Mouse (Mus musculus) adrenal gland, postnatal 4 days (tissue): Measurements from ENCODE around the gene Ppp2r5b. TPM values are rescaled to one million over a fixed set of nuclear protein-coding genes. Genes with fewer than 3 reads are reported as not detected.

Experiments used
- DNase-seq, 2 experiments: peaks; one replicate each; pipeline ENCODE4 v3.0.0; 2021 to 2022; ENCODE audit warnings: low spot score in 2 of 2, mixed read lengths in 2 of 2
- total RNA-seq, 2 experiments: library from RNA; stranded (reverse); gene quantifications; 2 replicates each; pipeline ENCODE4 v1.2.3; 2021

Gene Ppp2r5b
- total RNA-seq, 2 experiments from 2014 or later: 68.4 to 71.2 TPM

DNA sequence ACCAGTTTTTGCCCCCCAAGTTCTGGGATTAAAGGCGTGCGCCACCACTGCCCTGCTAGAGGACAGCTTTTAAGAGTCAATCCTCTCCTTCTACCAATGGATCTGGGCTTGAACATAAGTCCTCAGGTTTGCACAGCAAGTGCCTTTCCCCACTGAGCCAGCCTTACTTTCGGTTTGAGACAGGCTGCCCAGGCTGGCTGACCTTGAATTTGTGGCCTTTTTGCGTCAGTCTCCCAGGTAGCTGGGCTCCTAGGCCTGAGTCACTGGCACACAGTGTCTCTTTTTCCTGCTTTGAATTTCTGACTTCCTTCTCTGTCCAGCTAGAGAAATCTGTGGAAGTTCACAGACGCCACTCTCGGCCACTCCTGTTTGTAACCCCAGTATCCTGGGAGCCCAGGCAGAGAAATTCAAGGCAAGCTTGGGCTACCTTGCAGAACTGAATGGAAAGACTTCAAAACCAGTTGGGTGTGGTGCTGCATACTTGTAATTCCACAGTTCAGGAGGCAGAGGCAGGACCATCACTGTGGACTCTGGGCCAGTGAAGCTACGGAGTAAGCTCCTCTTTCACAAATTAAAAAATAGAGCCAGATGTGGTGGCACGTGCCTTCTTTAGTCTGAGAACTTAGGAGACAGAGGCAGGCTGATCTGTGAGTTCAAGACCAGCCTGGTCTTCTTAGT is 34.3 kb upstream of the Ppp2r5b start:
- DNase-seq: no peak

GRCm38 (mm10) chr19:6268670-6269132 is 33.0 kb upstream of the Ppp2r5b start:
- no peak for DNase-seq

GRCm38 (mm10) chr19:6268170-6268528 is 32.5 kb upstream of the Ppp2r5b start:
- peak; percentile 74 to 81 for DNase-seq

DNA sequence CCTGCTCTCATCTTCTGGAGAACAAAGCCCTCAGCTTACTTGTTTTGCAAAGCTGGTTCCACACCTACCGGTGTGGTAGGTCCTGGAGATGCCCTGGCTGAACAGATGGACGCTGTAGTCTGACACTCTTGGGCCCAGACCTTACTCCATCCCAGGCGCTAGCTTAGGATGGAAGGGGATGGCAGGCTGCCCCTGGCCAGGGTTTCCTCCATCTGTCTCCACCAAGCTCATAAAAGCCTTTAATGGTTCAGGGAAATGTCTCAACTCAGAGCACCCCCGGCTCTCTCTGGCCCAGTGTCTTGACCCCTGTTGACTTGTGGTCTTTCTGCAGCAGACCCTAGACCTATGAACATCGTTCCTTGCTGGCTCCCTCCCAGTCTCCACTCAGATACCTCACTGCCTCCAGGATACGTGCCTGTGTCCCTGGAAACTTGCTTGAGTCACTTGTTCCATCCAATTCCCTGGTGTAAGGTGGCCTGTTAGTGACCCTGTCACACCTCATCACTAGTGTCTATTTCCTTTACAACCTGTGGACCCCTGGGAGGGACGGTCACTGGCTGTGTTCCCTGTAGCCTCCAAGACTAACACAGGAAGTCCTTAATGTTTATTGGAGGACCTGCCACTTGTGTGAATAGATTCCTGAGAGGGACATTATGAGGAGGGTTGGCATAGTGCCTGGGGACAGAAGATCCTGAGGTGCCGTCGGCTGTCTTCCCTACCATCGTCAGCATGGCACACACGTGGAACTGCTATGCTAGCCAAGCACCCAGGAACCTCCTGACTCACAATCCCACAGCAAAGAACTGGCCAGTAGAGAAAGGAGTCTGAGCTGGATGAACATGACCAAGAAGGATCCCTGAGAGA is 31.9 kb upstream of the Ppp2r5b start:
- DNase-seq: no peak

- no peak for DNase-seq
These were observed 30.1 kb upstream of the Ppp2r5b start for GRCm38 (mm10) chr19:6265727-6266182.

DNA sequence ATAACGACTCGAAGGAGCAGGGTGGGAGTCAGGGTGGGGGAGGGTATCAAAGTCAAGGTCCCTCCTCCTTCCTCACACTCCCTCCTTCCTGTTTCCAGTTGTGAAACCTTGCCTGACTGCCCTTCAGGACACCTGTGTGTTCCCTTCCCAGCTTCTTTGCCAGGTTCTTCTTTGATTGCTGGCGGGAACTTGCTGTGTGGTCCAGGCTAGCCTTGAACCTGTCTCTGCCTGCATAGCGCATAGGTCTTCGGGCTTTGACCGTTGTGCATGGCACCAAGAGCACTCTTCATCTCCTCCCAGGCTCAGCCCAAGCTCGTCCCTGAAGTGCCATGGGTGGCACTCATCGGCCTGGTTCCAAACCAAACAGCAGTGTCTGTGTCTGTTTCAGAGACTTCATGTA is 29.3 kb upstream of the Ppp2r5b start:
- no peak for DNase-seq

DNA sequence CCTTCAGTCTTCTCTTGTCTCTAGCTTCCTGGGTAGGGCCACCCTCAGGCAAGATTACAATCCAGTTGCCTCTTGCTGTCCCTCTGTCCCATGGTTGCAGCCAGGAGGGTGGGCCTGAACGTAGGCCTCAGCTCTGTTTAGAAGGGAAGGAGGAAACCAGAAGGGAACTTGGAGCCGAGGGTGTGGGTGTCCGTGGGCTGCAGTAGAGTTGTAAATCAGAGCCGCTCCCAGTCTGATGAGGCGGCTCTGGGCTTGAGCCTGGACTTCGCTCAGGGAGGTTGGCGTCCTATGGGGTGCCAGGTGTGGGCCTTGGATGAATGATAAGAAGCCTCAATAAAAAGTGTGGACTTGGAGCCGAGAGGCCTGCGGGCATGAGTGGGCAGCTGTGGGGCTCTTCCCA is 28.5 kb upstream of the Ppp2r5b start:
- no peak for DNase-seq

DNA sequence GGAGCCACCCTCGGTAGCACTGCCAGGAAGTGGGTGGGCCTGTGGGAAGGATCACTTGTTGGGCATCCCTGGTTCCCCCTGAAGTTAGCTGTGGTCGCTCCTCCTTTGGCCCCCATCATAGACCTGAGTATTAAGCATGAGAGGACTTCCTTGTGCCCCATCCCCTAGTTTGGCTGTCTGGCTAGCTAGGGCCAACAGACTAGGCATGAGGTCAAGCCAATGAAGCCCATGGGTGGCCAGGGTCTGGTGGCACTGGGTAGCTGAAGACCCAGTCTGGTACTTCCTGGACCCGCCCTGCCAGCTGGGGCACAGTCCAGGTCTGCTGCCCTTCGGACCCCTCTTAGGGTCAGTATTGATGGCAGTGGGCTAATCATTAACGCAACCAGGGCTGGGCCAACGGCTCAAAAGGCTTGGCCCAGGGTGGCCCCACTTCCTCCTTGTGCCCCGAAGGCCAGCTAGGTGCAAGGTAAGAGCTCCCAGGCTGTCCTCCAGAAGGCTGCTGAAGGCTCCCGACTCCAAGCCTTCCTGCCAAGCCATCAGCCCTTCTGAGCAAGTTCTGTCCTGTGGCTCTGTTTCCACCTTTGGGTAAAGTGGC is 27.3 kb upstream of the Ppp2r5b start:
- no peak for DNase-seq

DNA sequence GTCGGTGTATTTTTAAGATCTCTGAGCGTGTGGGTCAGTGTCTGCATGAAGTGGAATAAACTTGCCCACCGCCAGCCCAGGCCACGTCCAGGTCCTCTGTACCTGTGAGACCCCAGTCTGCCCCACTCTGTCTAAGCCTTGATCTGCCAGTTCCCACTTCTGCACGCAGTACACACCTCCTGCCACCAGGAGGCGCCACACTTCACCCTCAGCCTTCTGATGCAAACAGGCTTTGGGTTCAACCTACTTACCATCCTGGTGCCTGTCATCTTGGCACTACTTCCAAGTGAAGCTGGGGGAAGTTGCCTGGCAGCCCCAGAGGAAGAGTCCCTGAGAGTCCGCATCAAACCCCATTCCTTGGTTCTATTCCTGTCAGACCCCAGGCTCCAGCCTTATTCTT is 26.6 kb upstream of the Ppp2r5b start:
- peak in 1 of 2 experiments; percentile 60 for DNase-seq

GRCm38 (mm10) chr19:6261379-6261778 is 25.7 kb upstream of the Ppp2r5b start:
- DNase-seq: no peak

DNA sequence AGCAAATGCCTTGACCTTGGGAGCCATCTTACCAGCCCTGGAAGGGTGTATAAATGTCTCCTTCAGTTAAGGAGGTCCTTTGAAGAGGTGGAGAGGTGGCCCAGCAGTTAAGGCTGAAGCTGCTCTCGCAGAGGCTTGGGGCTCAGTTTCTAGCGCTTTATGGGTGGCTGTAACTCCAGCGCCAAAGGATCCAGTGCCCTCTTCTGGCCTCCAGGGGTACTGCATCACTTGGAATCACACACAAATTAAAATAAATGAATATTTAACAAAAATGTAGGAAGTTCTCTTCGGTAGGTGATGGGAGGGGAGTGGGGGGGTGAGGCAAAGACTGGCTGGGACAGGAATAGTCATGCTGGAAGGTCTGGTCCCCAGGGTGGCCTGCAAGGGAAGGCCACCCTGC is 25.3 kb upstream of the Ppp2r5b start:
- no peak for DNase-seq

DNA sequence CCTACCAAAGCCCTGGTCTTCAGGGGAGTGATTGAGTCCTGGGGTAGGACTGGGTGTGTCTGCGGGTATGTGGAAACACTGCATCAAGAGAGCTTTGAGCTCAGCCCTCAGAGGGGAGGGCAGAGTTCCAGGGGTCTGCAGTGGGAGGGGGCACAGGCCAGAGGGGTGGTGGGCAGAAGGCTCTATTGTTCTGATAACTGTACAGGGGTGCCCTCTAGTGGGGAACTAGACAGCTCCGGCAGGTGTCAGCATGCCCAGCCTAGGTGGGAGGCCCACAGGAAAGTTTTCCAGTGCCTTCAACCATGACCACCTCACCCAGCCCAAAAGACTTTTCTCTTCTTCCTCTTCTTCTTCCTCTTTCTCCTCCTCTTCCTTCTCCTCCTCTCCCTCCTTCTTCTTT is 24.8 kb upstream of the Ppp2r5b start:
- no peak for DNase-seq

DNA sequence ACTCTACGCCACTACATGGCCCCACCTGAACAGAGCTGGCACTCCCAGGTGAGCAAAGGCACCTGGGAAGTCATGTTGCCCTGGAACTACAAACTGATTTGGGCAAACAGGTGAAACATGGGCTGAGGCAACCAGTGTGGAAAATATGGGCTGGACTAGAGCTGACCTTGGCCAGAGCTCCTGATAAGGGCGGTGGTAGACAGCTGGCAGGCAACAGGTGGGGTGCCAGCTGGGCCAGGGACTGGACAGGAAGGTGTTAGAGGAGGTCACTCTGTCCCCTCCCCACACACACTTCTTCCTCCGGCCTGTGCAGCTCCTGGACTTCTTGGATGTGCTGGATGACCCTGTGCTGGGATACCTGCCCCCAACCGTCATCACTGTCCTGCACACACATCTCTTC is 17.3 kb upstream of the Ppp2r5b start:
- no peak for DNase-seq

DNA sequence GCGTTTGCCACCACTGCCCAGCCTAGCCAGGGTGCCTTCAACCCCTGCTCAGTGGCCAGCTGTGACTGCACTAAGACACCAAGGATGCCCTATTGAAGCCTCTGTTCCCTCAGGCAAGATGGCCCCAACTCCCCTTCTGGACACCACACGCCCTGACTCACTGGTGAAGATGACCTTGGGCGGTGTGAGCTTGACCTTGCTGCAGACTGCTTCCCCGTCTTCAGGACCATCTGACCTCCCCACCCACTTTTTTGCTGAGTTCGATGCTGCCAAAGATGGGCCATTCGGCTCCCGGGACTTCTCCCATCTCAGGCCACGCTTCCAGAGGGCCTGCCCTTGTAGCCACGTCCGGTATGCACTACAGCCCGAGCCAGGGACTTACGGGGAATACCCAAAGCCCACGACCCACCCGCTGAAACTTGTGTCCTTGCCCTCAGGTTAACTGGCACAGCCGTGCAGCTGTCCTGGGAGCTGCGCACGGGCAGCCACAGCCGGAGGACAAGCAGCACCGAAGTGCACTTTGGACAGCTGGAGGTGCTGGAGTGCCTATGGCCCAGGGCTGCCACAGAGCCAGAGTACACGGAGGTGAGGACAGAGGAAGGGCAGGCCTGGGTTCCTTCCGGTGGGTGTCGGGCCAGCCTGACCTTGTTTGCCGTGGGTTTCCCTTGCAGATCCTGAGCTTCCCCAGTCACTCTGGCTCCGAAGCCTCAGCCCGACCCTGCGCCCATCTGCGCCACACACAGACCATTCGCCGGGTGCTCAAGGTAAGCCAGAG is 12.0 kb upstream of the Ppp2r5b start:
- no peak for DNase-seq

- no peak for DNase-seq
These were observed 10.1 kb upstream of the Ppp2r5b start for GRCm38 (mm10) chr19:6245806-6246205.

DNA sequence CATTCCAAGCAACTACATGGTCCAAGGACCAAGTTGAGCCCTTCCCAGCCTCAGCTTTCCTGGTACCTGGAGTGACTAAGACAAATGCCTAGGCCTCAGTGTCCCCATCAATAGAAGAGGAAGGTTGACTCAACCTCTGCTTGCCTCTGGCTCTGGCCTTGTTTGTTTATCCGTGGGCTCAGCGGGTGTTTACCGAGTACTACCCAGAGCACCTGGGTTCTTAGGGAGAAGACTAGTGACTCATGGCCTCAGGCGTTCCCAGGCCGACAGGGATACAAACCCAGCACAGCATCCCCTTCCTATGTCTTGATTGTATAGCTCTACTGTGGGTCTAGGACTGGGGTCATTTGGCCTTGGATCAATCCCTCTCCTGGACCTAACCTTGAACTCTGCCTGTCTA is 7.6 kb upstream of the Ppp2r5b start:
- no peak for DNase-seq

DNA sequence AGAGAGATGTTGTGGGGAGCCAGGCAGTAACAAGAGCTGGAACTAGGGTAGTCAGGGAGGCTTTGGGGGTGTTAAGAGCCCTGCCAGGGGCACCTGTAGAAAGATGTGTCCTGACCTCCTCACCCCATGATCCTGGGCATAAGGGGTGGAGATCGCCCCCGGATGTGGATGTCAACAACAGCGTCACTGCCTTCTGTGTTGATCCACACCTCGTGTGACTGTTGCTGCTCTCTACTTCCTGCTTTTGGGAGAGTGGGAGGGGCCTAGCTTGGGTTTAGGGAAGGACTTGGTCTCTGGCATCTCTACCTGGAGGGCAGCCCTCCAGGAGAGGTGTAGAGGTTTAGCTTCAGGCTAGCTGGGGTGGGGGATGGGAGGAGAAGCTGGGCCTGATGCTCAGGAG is 6.6 kb upstream of the Ppp2r5b start:
- no peak for DNase-seq

GRCm38 (mm10) chr19:6241274-6242107 is 5.8 kb upstream of the Ppp2r5b start, which contains the start of gene Atg2a:
Atg2a (plus strand) TSS chr19:6241668.
- DNase-seq: peak; percentile 92 to 96

DNA sequence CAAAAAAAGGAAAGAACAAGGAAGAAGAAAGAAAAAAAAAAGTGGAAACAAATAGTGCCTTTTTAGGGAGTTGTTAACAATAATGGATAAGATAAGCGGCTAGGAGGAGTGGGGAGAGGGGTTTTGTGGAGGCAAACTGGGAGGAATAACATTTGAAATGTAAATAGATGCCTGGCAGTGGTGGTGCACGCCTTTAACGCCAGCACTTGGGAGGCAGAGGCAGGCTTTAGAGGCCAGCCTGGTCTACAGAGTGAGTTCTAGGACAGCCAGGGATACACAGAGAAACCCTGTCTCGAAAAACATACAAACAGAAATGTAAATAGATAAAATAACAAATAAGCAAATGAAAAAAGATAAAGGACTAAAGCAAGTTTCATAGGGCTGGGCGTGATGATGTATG is 5.1 kb upstream of the Ppp2r5b start:
- no peak for DNase-seq

DNA sequence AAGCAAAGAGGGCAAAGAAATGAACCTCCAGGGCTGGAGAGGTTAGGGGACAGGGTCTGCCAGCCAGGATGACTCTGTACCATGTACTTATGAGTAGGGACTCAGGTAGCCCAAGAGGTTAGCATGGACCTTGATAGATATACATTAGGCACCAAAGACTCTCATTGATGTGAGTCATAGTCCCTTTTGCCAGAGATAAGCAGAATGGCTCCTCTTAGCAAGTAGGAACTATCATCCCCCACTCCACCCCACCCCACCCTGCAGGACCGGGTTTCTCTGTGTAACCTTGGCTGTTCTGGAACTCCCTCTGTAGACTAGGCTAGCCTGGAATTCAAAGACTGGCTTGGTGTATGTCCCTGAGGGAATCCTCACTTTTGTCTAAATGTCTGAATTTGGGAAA is 4.5 kb upstream of the Ppp2r5b start:
- DNase-seq: no peak
